Mouse (Mus musculus) bone marrow macrophage, adult 2 months (primary cell): ENCODE results near the gene Mrps21.
"Not testable (repeated sequence)": the region's sequence is repeated elsewhere in the genome, so short reads cannot be mapped to it uniquely, and the experiment has no call there.

Experiments used
- CTCF ChIP-seq: IDR thresholded peaks from 2 replicates; pipeline ENCODE4 v1.5.1; 2012; ENCODE audit warnings: low read depth, mild to moderate bottlenecking, low read length, moderate library complexity
- POLR2A ChIP-seq: IDR thresholded peaks from 2 replicates; pipeline ENCODE4 v1.6.1; 2012; ENCODE audit warnings: mild to moderate bottlenecking, low read depth, low read length, borderline replicate concordance

GRCm38 (mm10) chr3:95920532-95920931 lies 49.2 kb upstream of the Mrps21 start:
- not testable (repeated sequence) for TF ChIP-seq CTCF, POLR2A
